Mouse (Mus musculus) liver, embryonic 14.5 days (tissue): ENCODE data around the gene Tcp10a.
"Not testable (repeated sequence)": the region's sequence is repeated elsewhere in the genome, so short reads cannot be mapped to it uniquely, and the experiment has no call there.

Source experiments
- CTCF ChIP-seq: IDR thresholded peaks from 2 replicates; pipeline ENCODE4 v1.5.1; 2016; ENCODE audit warnings: antibody characterized with exemption, low read depth, control low read depth
- EP300 ChIP-seq: IDR thresholded peaks from 2 replicates; pipeline ENCODE4 v1.6.1; 2016; ENCODE audit warnings: antibody characterized with exemption, low read depth

GRCm38 (mm10) chr17:7326415-7326814 is 2.0 kb downstream of the Tcp10a start:
- TF ChIP-seq CTCF, EP300: not testable (repeated sequence)
